Mouse (Mus musculus): ENCODE results near the gene Tab2.
"Not testable (repeated sequence)": the region's sequence is repeated elsewhere in the genome, so short reads cannot be mapped to it uniquely, and the experiment has no call there.

Gene Tab2

DNA sequence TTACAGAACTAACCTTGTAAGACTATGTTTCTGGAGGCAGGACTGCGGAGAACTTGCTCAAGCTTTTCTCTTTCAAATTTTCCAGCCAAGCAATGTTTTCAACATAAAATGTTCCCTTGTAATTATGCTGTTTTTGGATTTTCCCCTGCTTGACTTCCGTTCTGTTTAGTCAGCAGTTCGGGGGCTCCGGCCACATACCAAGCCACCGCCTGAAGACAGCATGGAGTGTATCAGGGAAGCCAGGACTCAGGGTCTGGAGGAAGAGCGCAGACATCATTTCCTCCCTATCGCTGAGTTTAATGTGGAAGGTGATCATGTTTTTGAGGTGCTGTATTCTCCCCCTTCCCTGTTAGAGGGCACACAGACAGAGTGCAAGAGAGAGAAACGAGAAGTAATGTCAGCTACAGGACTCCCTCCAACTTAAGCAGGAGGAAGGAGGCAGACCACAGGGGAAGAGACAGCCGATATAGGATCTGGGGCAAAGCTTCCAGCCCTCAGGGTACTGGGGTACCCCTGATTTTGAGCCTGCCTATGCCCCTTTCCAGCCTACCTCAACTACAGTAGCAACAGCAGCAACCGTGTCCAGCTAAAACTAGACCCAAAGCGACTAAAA lies 67.7 kb downstream of the Tab2 start:
- DNase-seq (ENCODE audit: low spot score), result peak; percentile 2

DNA sequence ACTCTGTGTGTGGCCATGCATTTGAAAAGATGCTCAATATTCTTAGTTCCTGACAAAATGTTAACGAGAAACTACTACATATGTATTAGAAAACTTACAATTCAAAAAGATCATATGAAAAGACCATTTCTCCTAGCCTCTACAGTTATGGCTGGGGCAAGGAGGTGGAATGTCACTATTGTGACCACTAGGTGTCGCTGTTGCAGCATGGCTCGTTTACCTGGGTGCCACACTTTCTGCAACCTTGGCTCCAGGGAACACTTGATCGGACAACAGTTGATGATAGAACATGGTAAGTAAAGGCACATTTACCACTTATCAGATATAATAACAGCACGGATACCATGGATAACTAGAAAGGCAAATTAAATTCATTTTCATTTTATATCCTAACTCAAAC lies 72.5 kb downstream of the Tab2 start:
- peak; percentile 45 for DNase-seq (ENCODE audit: low spot score)

DNA sequence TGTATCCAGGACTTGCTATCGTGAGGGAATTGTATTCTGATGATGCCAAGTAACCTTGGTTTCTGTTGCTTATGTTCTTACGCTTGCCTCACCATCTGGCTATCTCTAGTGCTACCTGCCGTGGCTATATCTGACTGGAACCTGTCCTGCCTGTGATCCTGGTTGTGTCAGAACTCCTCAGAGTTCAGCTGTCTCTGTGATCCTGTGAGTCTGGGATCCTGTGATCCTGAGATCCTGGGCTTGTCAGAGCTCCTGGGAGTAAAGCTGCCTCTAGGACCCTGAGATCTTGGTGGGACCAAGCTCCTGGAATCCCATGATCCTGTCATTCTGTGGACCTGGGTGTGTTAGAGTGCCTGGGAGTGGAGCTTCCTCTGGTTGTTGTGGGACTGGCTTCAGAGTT lies 74.1 kb downstream of the Tab2 start:
- DNase-seq (ENCODE audit: low spot score), result no peak

DNA sequence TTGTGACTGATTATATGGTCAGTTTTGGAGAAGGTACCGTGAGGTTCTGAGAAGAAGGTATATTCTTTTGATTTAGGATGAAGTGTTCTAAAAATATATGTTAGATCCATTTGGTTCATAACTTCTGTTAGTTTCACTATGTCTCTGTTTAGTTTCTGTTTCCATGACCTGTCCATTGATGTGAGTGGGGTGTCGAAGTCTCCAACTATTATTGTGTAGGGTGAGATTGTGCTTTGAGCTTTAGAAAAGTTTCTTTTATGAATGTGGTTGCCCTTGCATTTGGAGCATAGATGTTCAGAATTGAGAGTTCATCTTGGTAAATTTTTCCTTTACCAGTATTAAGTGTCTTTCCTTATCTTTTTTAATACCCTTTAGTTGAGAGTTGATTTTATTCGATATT lies 75.7 kb downstream of the Tab2 start:
- DNase-seq (ENCODE audit: low spot score), result not testable (repeated sequence)

DNA sequence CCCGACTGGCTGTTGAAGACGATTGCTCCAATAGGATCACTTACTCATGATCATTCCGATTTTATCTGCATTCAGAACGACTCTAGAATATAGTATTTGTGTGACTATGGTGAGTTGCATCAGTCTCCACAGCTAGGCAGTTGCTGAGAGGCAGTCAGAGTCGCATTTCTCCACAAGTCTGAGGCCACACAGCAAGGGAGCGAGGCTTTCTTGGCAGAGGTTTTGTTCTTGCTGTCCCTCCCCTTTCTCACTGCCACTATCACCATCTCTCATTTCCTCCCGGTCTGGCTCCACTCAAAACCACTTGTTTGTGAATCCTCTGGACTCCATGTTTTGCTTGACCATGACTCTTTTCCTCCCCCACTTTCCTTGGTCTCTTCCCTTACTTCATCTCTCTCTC lies 81.8 kb downstream of the Tab2 start:
- no peak for DNase-seq (ENCODE audit: low spot score)

GRCm38 (mm10) chr10:7871381-7872020 lies 84.5 kb downstream of the Tab2 start:
- no peak for DNase-seq (ENCODE audit: low spot score)

GRCm38 (mm10) chr10:7870571-7871315 lies 85.3 kb downstream of the Tab2 start:
- no peak for DNase-seq (ENCODE audit: low spot score)

GRCm38 (mm10) chr10:7869746-7870145 lies 86.3 kb downstream of the Tab2 start:
- no peak for DNase-seq (ENCODE audit: low spot score)

DNA sequence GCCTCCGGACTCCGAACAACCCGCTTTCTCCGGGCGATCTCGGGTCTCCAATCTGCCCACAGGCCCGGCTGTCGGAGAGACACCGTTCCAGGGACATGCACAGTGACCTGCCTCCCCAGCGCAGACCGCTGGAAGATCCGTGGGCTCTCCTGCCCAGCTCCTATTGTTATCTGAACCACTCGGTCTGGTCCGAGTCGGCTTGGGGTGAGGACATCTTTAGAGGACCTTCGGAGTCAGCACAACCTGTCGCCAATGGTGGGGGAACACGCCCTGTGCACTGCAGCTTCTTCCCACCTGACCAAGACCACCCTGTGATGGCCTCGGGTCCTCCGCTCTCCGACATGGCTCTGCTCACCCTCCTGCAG lies 88.4 kb downstream of the Tab2 start:
- DNase-seq (ENCODE audit: low spot score), result no peak

DNA sequence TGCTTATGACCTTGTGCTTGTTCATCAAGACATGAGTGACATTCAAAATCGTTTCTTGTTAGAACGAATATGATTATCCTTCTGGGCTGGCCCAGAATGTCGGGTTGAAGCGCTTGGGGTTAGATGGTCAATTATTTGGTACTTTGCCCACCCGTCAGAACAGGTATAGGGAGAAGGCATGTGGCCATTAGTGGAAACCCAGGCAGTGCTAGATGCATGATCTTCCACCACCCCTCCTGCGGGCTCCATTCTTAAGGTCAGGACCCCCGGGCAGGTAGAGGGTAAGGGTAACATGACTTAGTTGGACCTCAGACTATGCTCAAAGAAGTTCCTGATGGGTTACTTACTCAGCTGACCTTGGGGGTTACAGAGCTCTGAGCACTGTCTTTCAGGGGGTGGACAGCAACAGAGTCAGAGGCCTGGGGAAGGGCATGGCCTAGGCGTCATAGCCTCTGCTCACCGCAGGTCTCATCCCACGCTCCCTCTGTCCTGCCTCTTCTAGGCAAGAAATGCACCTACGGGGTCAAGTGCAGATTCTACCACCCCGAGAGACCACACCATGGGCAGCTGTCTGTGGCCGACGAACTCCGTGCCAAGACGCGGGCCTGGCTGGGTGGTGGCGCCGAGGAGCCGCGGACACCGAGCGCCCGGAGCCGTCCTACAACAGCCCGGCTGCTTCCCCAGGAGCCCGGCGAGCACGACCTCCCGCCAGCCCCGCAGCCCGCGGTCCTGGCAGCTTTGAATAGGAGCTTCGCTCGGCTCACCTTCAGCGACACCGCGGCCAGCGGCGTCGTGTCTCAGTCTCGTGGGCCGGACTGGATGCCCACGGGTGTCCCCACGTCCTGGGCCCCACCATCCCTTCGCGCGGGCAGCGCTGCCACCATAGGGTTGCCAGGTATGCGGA lies 89.0 kb downstream of the Tab2 start:
- DNase-seq (ENCODE audit: low spot score), result no peak

- no peak for DNase-seq (ENCODE audit: low spot score)
Measured at GRCm38 (mm10) chr10:7864806-7865205, 91.2 kb downstream of the Tab2 start.

DNA sequence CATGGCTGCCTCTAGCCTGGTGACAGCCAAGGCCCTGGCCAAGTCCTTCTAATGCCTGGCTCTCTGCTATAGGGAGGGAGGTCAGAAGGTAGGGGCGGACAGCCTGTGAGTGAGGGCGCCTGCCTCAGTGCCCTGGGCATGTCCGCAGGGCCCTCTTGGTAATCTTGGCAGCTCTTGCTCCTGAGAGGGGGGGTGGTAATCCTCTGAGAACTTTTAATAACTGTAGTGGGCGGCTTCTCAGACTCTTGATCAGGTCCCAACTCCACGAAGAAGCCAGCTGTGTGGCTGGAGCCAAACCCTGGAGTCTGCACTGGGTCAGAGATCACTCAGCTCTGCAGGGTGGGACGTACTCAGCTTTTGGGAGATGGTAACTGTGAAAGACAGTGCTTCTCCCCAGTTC lies 91.8 kb downstream of the Tab2 start:
- DNase-seq (ENCODE audit: low spot score), result no peak

DNA sequence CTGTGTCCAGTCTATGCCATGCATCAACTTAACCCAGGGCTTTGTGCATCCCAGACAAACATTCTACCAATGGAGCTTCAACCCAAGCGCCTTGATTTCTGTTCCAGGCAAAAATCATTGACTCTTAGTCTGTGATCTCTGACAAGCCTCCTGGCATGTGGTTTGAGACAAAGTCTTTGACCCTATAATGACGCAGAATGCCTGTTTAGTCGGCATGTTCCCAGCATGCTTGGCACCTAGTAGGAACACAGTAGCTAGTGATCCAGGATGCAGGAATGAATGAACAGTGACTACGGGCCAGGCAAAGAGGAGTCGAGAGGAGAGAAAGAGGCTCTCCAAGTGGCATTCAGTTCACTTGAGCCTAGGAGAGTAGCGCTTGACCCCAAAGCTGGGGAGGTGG lies 92.6 kb downstream of the Tab2 start:
- no peak for DNase-seq (ENCODE audit: low spot score)

GRCm38 (mm10) chr10:7861937-7862657 lies 93.9 kb downstream of the Tab2 start:
- DNase-seq (ENCODE audit: low spot score), result no peak

DNA sequence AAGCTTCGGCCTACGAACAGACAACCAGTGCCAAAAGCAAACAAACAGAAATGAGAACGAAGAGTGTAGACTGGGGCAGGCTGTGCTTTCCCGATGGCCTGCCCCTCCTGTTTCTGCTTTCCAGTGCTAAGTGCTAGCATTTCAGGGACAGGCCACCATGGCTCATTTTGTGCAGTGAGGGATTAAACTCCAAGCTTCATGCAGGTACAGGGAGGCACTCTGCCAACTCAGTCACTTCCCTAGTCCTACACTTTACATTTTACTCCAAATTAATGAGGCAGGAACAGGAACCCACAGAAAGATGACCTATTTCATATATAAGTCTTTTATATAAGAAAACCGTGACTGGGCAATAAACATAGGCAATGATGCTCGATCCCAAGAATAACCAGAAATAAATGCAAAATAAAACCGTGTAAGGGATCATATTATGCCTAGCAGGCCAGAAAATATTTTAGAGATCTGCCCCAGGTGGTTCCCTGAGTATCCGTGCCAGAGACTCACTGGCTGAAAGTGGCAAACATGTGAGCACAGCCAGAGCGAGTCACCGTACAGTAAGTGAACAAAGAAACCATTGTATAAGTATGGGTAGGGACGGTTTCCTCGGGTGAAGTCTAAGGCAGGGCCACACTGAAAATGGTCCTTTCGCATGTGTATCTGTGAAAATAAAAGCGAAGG lies 94.6 kb downstream of the Tab2 start:
- DNase-seq (ENCODE audit: low spot score), result no peak

- DNase-seq (ENCODE audit: low spot score), result no peak
Measured at GRCm38 (mm10) chr10:7860494-7860893, 95.5 kb downstream of the Tab2 start.

All from testis, postnatal 14 days (tissue).